Mouse (Mus musculus) limb, embryonic 14.5 days (tissue): ENCODE measurements around the gene Mrtfa. TPM values are rescaled to one million over a fixed set of nuclear protein-coding genes. Genes with fewer than 3 reads are reported as not detected.

Experiments
- ATAC-seq: fragments of 200-750 bp; cut with Nextera tagmentation; 2 replicates; pipeline ENCODE4 v1.8.0; 2017; ENCODE audit warnings: low read depth, moderate number of reproducible peaks, moderate TSS enrichment; ENCODE audit not compliant: low FRiP score
- DNase-seq: peaks from one replicate; pipeline ENCODE4 v3.0.0-alpha.2; 2015; ENCODE audit warnings: low spot score
- H3K27ac ChIP-seq: fragments of 300-500 bp; sonication (generic); replicated peaks from 2 replicates; pipeline ENCODE4 v1.5.1; 2014; ENCODE audit warnings: low read depth, mild to moderate bottlenecking, low read length, moderate library complexity, mixed read lengths
- H3K27me3 ChIP-seq: fragments of 300-500 bp; sonication (generic); 2 replicates; pipeline ENCODE4 v1.6.1; 2014; ENCODE audit warnings: low read length, mixed read lengths; ENCODE audit not compliant: control insufficient read depth, insufficient read depth
- H3K36me3 ChIP-seq: fragments of 300-500 bp; sonication (generic); 2 replicates; pipeline ENCODE4 v1.6.1; 2014; ENCODE audit warnings: mild to moderate bottlenecking, low read length, moderate library complexity, mixed read lengths; ENCODE audit not compliant: control insufficient read depth, insufficient read depth
- H3K4me1 ChIP-seq: fragments of 300-500 bp; sonication (generic); 2 replicates; pipeline ENCODE4 v1.6.1; 2014; ENCODE audit warnings: antibody characterized with exemption, low read length, mixed read lengths; ENCODE audit not compliant: control insufficient read depth, insufficient read depth
- H3K4me2 ChIP-seq: fragments of 300-500 bp; sonication (generic); replicated peaks from 2 replicates; pipeline ENCODE4 v1.6.1; 2014; ENCODE audit warnings: low read depth, mild to moderate bottlenecking, low read length, moderate library complexity; ENCODE audit not compliant: severe bottlenecking
- H3K4me3 ChIP-seq: fragments of 300-500 bp; sonication (generic); replicated peaks from 2 replicates; pipeline ENCODE4 v1.5.1; 2014; ENCODE audit warnings: low read length
- H3K9ac ChIP-seq: fragments of 300-500 bp; sonication (generic); 2 replicates; pipeline ENCODE4 v1.6.1; 2014; ENCODE audit warnings: mild to moderate bottlenecking, low read depth, low read length, moderate library complexity; ENCODE audit not compliant: severe bottlenecking
- H3K9me3 ChIP-seq: fragments of 300-500 bp; sonication (generic); 2 replicates; pipeline ENCODE4 v1.6.1; 2016; ENCODE audit warnings: low read length; ENCODE audit not compliant: control insufficient read depth
- POLR2A ChIP-seq: fragments of 200-500 bp; IDR thresholded peaks from 2 replicates; pipeline ENCODE4 v1.8.0; 2012; ENCODE audit warnings: inconsistent platforms, mild to moderate bottlenecking, moderate library complexity, borderline replicate concordance; ENCODE audit not compliant: insufficient read depth, insufficient read length; ENCODE audit errors: extremely low read depth
- WGBS: fragments of 180-500 bp; shearing (Covaris S2); extraction: QIAGEN DNeasy Blood & Tissue Kit; methylation state at CpG from one replicate; pipeline ENCODE4 v1.1.7; 2014; 5-methylcytosine and 5-hydroxymethylcytosine counted together
- polyA plus RNA-seq, 2 experiments: library from polyadenylated mRNA; depleted of rRNA in 1 of 2; stranded (reverse) in 1 of 2; unstranded in 1 of 2; fragments of >200 nt; fragmentation: Nextera tagmentation in 1 of 2; extraction: Ambion mirVana in 1 of 2; gene quantifications; 2 replicates each; pipeline versions ENCODE4 v1.2.1 to v1.2.3; 2012 to 2014

Gene Mrtfa
- polyA plus RNA-seq, 2 experiments: 25.2 to 29.8 TPM

DNA sequence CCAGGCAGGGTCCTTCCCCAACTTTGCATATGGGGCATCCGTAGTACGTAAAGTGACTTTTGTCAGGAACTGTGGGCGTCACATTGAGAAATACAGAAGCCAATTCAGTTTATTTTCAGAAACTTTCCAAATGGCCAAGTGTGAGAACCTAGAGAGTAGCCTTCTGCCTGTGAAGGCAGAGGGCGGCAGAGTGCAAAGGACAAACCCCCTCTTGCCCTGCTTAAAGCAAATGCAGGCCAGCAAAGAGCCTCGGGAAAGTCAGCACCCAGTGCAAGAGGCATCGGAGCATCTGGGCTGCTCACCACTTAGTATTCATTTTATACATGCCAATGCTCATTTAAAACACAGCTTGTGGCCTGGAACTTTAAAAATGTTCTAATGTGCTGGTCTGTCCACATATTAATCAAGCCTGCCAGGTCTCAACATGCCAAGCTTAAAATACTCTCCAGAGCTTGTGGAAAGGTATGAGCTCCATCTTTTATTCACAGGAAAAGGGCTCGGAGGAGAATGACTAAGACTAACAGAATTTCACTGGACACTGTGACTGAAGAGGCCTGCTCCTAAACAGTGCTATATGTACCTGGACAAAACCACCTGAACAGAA, 31.9 kb downstream of the Mrtfa start:
- Histone ChIP-seq H3K36me3 (no peaks in the 10 kb centered on the region), H3K27ac (no peak overlapping the region), H3K9ac (no peak overlapping the region), H3K9me3 (no peaks in the 10 kb centered on the region), H3K4me3 (no peak overlapping the region), H3K27me3 (no peaks in the 10 kb centered on the region), H3K4me2 (no peak overlapping the region), H3K4me1 (peaks cover 12% of the 10 kb centered on the region)
- TF ChIP-seq POLR2A: no peak
- DNase-seq (no peak), ATAC-seq (no peak)
- WGBS: 73% methylated on average over 7 of the region's 7 CpGs

- Histone ChIP-seq H3K9me3 (no peaks in the 10 kb centered on the region), H3K9ac (no peak overlapping the region), H3K4me3 (no peak overlapping the region), H3K4me1 (peaks cover 12% of the 10 kb centered on the region), H3K27ac (no peak overlapping the region), H3K36me3 (no peaks in the 10 kb centered on the region), H3K27me3 (no peaks in the 10 kb centered on the region), H3K4me2 (no peak overlapping the region)
- TF ChIP-seq POLR2A: no peak
- 80% methylated on average over 2 of the region's 2 CpGs for WGBS
- no peak for DNase-seq
- ATAC-seq: no peak
Measured at GRCm38 (mm10) chr15:81156453-81156852, 34.1 kb downstream of the Mrtfa start.

DNA sequence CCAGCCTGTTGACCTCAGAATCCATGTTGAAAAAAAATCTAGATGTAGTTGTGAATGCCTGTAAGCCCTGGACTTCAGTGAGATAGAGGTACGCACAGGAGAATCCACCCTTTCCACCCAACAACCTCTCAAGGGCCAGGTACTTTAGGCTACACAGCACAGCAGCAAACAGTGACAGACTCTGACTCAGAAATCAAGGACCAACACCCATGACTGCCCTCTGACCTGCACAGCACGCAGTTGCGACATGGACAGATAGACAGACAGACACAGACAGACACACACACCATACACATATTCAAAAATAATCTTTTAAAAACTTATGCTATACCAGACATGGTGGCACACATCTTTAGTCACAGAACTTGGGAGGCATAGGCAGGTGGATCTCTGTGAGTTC, 34.7 kb downstream of the Mrtfa start:
- no peaks in the 10 kb centered on the region for H3K27me3 ChIP-seq
- no peak overlapping the region for H3K27ac ChIP-seq
- no peak for TF ChIP-seq POLR2A
- no peak overlapping the region for H3K9ac ChIP-seq
- ATAC-seq: no peak
- H3K4me2 ChIP-seq: no peak overlapping the region
- DNase-seq: no peak
- 99% methylated on average over 3 of the region's 3 CpGs for WGBS
- H3K9me3 ChIP-seq: no peaks in the 10 kb centered on the region
- no peak overlapping the region for H3K4me3 ChIP-seq
- H3K36me3 ChIP-seq: no peaks in the 10 kb centered on the region
- peaks cover 12% of the 10 kb centered on the region for H3K4me1 ChIP-seq

- H3K9ac ChIP-seq: no peak overlapping the region
- DNase-seq (no peak), ATAC-seq (no peak)
- 77% methylated on average over 2 of the region's 2 CpGs for WGBS
- H3K4me3 ChIP-seq: no peak overlapping the region
- peaks cover 12% of the 10 kb centered on the region for H3K4me1 ChIP-seq
- H3K9me3 ChIP-seq: no peaks in the 10 kb centered on the region
- no peak overlapping the region for H3K4me2 ChIP-seq
- TF ChIP-seq POLR2A: no peak
- H3K27ac ChIP-seq: no peak overlapping the region
- no peaks in the 10 kb centered on the region for H3K27me3 ChIP-seq
- no peaks in the 10 kb centered on the region for H3K36me3 ChIP-seq
Measured at GRCm38 (mm10) chr15:81154846-81155624, 35.5 kb downstream of the Mrtfa start.

DNA sequence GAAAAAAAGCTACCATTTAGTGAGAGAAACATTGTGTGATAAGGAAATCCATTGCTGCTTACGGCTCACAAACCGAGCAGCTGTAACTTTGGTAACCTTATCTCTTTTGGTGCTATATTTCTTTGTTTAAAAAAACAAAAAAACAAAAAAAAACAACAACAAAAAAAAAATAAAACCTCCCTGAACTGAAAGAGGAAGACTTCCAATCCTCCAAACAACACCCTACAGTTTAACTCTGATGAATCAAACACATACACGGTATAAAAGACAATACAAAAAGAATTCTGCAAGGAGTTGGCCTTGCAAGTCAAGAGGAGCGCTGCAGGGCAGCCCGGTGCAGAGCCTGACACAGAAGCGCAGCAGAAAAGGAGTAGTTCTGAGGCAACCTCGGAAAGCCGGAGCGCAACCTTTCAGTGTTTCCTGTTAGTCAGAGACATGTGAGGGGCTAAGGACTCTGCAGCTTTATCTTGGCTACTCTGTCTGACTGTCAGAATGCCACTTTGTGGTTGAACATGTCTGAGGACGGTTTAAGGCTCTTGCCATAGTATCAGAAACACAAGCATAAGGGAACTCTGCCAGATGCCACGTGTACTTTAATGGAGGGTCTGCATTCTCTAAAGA, 48.5 kb downstream of the Mrtfa start:
- 83% methylated on average over 11 of the region's 11 CpGs for WGBS

More for the DNA sequence above, 48.5 kb downstream of the Mrtfa start:
- Histone ChIP-seq H3K4me1 (peaks cover 7% of the 10 kb centered on the region), H3K27me3 (no peaks in the 10 kb centered on the region), H3K36me3 (no peaks in the 10 kb centered on the region), H3K4me3 (no peak overlapping the region), H3K9ac (no peak overlapping the region), H3K4me2 (no peak overlapping the region), H3K27ac (no peak overlapping the region), H3K9me3 (no peaks in the 10 kb centered on the region)
- ATAC-seq (no peak), DNase-seq (no peak)
- TF ChIP-seq POLR2A: no peak
